Mouse (Mus musculus) neural tube, embryonic 12.5 days (tissue): ENCODE measurements around the gene Cxcl16. TPM values are rescaled to one million over a fixed set of nuclear protein-coding genes. Genes with fewer than 3 reads are reported as not detected.

Experiments
- ATAC-seq: fragments of 200-750 bp; cut with Nextera tagmentation; 2 replicates; pipeline ENCODE4 v1.8.0; 2017; ENCODE audit warnings: low read depth, mild to moderate bottlenecking, moderate TSS enrichment, moderate library complexity; ENCODE audit not compliant: low FRiP score
- H3K27ac ChIP-seq: fragments of 300-500 bp; sonication (generic); 2 replicates; pipeline ENCODE4 v1.5.1; 2016
- H3K27me3 ChIP-seq: fragments of 300-500 bp; sonication (generic); replicated peaks from 2 replicates; pipeline ENCODE4 v1.6.1; 2016; ENCODE audit warnings: mild to moderate bottlenecking
- H3K36me3 ChIP-seq: fragments of 300-500 bp; sonication (generic); 2 replicates; pipeline ENCODE4 v1.6.1; 2016; ENCODE audit warnings: mild to moderate bottlenecking
- H3K4me1 ChIP-seq: fragments of 300-500 bp; sonication (generic); 2 replicates; pipeline ENCODE4 v1.6.1; 2016
- H3K4me2 ChIP-seq: fragments of 300-500 bp; sonication (generic); replicated peaks from 2 replicates; pipeline ENCODE4 v1.6.1; 2016; ENCODE audit warnings: mild to moderate bottlenecking
- H3K4me3 ChIP-seq: fragments of 300-500 bp; sonication (generic); 2 replicates; pipeline ENCODE4 v1.5.1; 2016
- H3K9ac ChIP-seq: fragments of 300-500 bp; sonication (generic); 2 replicates; pipeline ENCODE4 v1.6.1; 2016; ENCODE audit warnings: mild to moderate bottlenecking
- H3K9me3 ChIP-seq: fragments of 300-500 bp; sonication (generic); 2 replicates; pipeline ENCODE4 v1.6.1; 2016; ENCODE audit warnings: mild to moderate bottlenecking
- WGBS: fragments of 180-500 bp; shearing (Covaris S2); methylation state at CpG from one replicate; pipeline ENCODE4 v1.1.7; 2016; 5-methylcytosine and 5-hydroxymethylcytosine counted together
- polyA plus RNA-seq: library from polyadenylated mRNA; unstranded; fragments of >200 nt; fragmentation: Nextera tagmentation; extraction: Ambion mirVana; gene quantifications from 2 replicates; pipeline ENCODE4 v1.2.1, GENCODE M21; 2016

The Cxcl16 gene
- polyA plus RNA-seq, result 3.5 and 3.9 TPM in 2 replicates

GRCm38 (mm10) chr11:70459601-70460101, at the start of gene Cxcl16:
TSS of gene Cxcl16 (minus strand) at chr11:70459984.
- Histone ChIP-seq H3K9ac (peak within 1 kb of the TSS; percentile 48; the same call in 1 of the 2 replicates), H3K9me3 (0 out of 2 replicates have a peak, but pooled peaks cover 3% of the 10 kb centered on the region), H3K27me3 (peaks cover 46% of the 10 kb centered on the region), H3K4me2 (peak within 1 kb of the TSS; percentile 78), H3K27ac (no peak within 1 kb of the TSS), H3K36me3 (no peaks in the 10 kb centered on the region), H3K4me1 (peaks cover 10% of the 10 kb centered on the region; the same call in 1 of the 2 replicates), H3K4me3 (peak within 1 kb of the TSS; percentile 39)
- WGBS, result 5% methylated on average over 30 of the region's 30 CpGs
- ATAC-seq, result no peak

- no peaks in the 10 kb centered on the region for H3K36me3 ChIP-seq
- H3K4me3 ChIP-seq, result no peak overlapping the region
- no peak for ATAC-seq
- WGBS, result 74% methylated on average over 7 of the region's 7 CpGs
- no peak overlapping the region for H3K27ac ChIP-seq
- no peak overlapping the region for H3K9ac ChIP-seq
- no peaks in the 10 kb centered on the region for H3K27me3 ChIP-seq
- peaks cover 7% of the 10 kb centered on the region; the same call in 1 of the 2 replicates for H3K4me1 ChIP-seq
- no peaks in the 10 kb centered on the region for H3K9me3 ChIP-seq
- H3K4me2 ChIP-seq, result no peak overlapping the region
These were observed 47.3 kb upstream of the Cxcl16 start for GRCm38 (mm10) chr11:70506962-70507515.

GRCm38 (mm10) chr11:70506385-70506784, 46.6 kb upstream of the Cxcl16 start:
- no peaks in the 10 kb centered on the region for H3K27me3 ChIP-seq
- H3K4me1 ChIP-seq, result peaks cover 7% of the 10 kb centered on the region; the same call in 1 of the 2 replicates
- no peak overlapping the region for H3K9ac ChIP-seq
- H3K4me3 ChIP-seq, result no peak overlapping the region
- WGBS, result 26% methylated on average over 4 of the region's 4 CpGs
- ATAC-seq, result no peak
- H3K36me3 ChIP-seq, result no peaks in the 10 kb centered on the region
- no peak overlapping the region for H3K27ac ChIP-seq
- no peaks in the 10 kb centered on the region for H3K9me3 ChIP-seq
- no peak overlapping the region for H3K4me2 ChIP-seq

GRCm38 (mm10) chr11:70504970-70505369, 45.2 kb upstream of the Cxcl16 start, which contains the start of gene Tm4sf5:
TSS of gene Tm4sf5 (plus strand) at chr11:70505244.
- no peak within 1 kb of the TSS for H3K9ac ChIP-seq
- 81% methylated on average over 9 of the region's 9 CpGs for WGBS

GRCm38 (mm10) chr11:70502018-70502417, 42.2 kb upstream of the Cxcl16 start:
- Histone ChIP-seq H3K9ac (no peak overlapping the region), H3K27ac (no peak overlapping the region), H3K4me2 (no peak overlapping the region), H3K4me1 (no peaks in the 10 kb centered on the region), H3K9me3 (no peaks in the 10 kb centered on the region), H3K36me3 (no peaks in the 10 kb centered on the region), H3K4me3 (no peak overlapping the region), H3K27me3 (no peaks in the 10 kb centered on the region)
- 78% methylated on average over 3 of the region's 3 CpGs for WGBS
- ATAC-seq, result no peak

More at GRCm38 (mm10) chr11:70504970-70505369, 45.2 kb upstream of the Cxcl16 start, which contains the start of gene Tm4sf5:
- no peaks in the 10 kb centered on the region for H3K9me3 ChIP-seq
- H3K4me3 ChIP-seq, result no peak within 1 kb of the TSS
- no peak for ATAC-seq
- no peak within 1 kb of the TSS for H3K4me2 ChIP-seq
- H3K27ac ChIP-seq, result no peak within 1 kb of the TSS
- H3K36me3 ChIP-seq, result no peaks in the 10 kb centered on the region
- H3K4me1 ChIP-seq, result peaks cover 5% of the 10 kb centered on the region; the same call in 1 of the 2 replicates
- H3K27me3 ChIP-seq, result no peaks in the 10 kb centered on the region

- no peak overlapping the region for H3K4me2 ChIP-seq
- no peaks in the 10 kb centered on the region for H3K27me3 ChIP-seq
- no peak for ATAC-seq
- 90% methylated on average over 1 of the region's 1 CpGs for whole genome bisulfite sequencing
- no peaks in the 10 kb centered on the region for H3K9me3 ChIP-seq
- no peak overlapping the region for H3K27ac ChIP-seq
- no peaks in the 10 kb centered on the region for H3K36me3 ChIP-seq
- H3K4me3 ChIP-seq, result no peak overlapping the region
- H3K9ac ChIP-seq, result no peak overlapping the region
- H3K4me1 ChIP-seq, result no peaks in the 10 kb centered on the region
These were observed 40.7 kb upstream of the Cxcl16 start for GRCm38 (mm10) chr11:70500476-70500812.

GRCm38 (mm10) chr11:70499566-70500475, 40.0 kb upstream of the Cxcl16 start:
- H3K27ac ChIP-seq, result no peak overlapping the region
- no peak overlapping the region for H3K9ac ChIP-seq
- H3K4me1 ChIP-seq, result no peaks in the 10 kb centered on the region
- no peak for ATAC-seq
- no peaks in the 10 kb centered on the region for H3K36me3 ChIP-seq
- no peak overlapping the region for H3K4me2 ChIP-seq
- H3K4me3 ChIP-seq, result no peak overlapping the region
- WGBS, result 79% methylated on average over 14 of the region's 14 CpGs
- no peaks in the 10 kb centered on the region for H3K27me3 ChIP-seq
- H3K9me3 ChIP-seq, result no peaks in the 10 kb centered on the region

GRCm38 (mm10) chr11:70489684-70490083, 29.9 kb upstream of the Cxcl16 start:
- Histone ChIP-seq H3K9ac (no peak overlapping the region), H3K9me3 (0 out of 2 replicates have a peak, but pooled peaks cover 4% of the 10 kb centered on the region), H3K36me3 (no peaks in the 10 kb centered on the region), H3K4me2 (no peak overlapping the region), H3K27ac (no peak overlapping the region), H3K27me3 (no peaks in the 10 kb centered on the region), H3K4me1 (no peaks in the 10 kb centered on the region), H3K4me3 (no peak overlapping the region)
- WGBS, result 91% methylated on average over 6 of the region's 6 CpGs
- no peak for ATAC-seq

- H3K4me3 ChIP-seq, result no peak overlapping the region
- no peaks in the 10 kb centered on the region for H3K4me1 ChIP-seq
- no peaks in the 10 kb centered on the region for H3K27me3 ChIP-seq
- 86% methylated on average over 3 of the region's 3 CpGs for WGBS
- H3K9me3 ChIP-seq, result 0 out of 2 replicates have a peak, but pooled peaks cover 4% of the 10 kb centered on the region
- no peak for ATAC-seq
- H3K9ac ChIP-seq, result no peak overlapping the region
- H3K36me3 ChIP-seq, result no peaks in the 10 kb centered on the region
- no peak overlapping the region for H3K4me2 ChIP-seq
- H3K27ac ChIP-seq, result no peak overlapping the region
These were observed 29.4 kb upstream of the Cxcl16 start for GRCm38 (mm10) chr11:70489138-70489537.

- no peaks in the 10 kb centered on the region for H3K4me1 ChIP-seq
- H3K4me3 ChIP-seq, result no peak overlapping the region
- H3K9ac ChIP-seq, result no peak overlapping the region
- H3K9me3 ChIP-seq, result 0 out of 2 replicates have a peak, but pooled peaks cover 4% of the 10 kb centered on the region
- no peaks in the 10 kb centered on the region for H3K36me3 ChIP-seq
- H3K4me2 ChIP-seq, result no peak overlapping the region
- 49% methylated on average over 4 of the region's 4 CpGs for WGBS
- no peaks in the 10 kb centered on the region for H3K27me3 ChIP-seq
- no peak for ATAC-seq
- no peak overlapping the region for H3K27ac ChIP-seq
These were observed 28.0 kb upstream of the Cxcl16 start for GRCm38 (mm10) chr11:70487816-70488215.

GRCm38 (mm10) chr11:70485498-70485897, 25.7 kb upstream of the Cxcl16 start:
- no peak overlapping the region for H3K9ac ChIP-seq
- no peaks in the 10 kb centered on the region for H3K9me3 ChIP-seq
- H3K4me2 ChIP-seq, result no peak overlapping the region
- no peaks in the 10 kb centered on the region for H3K4me1 ChIP-seq
- 68% methylated on average over 2 of the region's 2 CpGs for WGBS
- no peak for ATAC-seq
- H3K27me3 ChIP-seq, result no peaks in the 10 kb centered on the region
- no peak overlapping the region for H3K27ac ChIP-seq
- no peak overlapping the region for H3K4me3 ChIP-seq
- H3K36me3 ChIP-seq, result no peaks in the 10 kb centered on the region

- H3K36me3 ChIP-seq, result no peaks in the 10 kb centered on the region
- H3K4me1 ChIP-seq, result no peaks in the 10 kb centered on the region
- WGBS, result 85% methylated on average over 12 of the region's 12 CpGs
These were observed 15.2 kb upstream of the Cxcl16 start for GRCm38 (mm10) chr11:70474872-70475534.

More at GRCm38 (mm10) chr11:70474872-70475534, 15.2 kb upstream of the Cxcl16 start:
- no peak overlapping the region for H3K4me3 ChIP-seq
- H3K9me3 ChIP-seq, result no peaks in the 10 kb centered on the region
- H3K9ac ChIP-seq, result no peak overlapping the region
- H3K4me2 ChIP-seq, result no peak overlapping the region
- no peak overlapping the region for H3K27ac ChIP-seq
- no peak for ATAC-seq
- H3K27me3 ChIP-seq, result no peaks in the 10 kb centered on the region
